Mouse (Mus musculus): ENCODE results near the gene Lyzl6.
A peak's percentile ranks its signal among the peaks of the same experiment; 100 is the strongest.

Lyzl6 gene

DNA sequence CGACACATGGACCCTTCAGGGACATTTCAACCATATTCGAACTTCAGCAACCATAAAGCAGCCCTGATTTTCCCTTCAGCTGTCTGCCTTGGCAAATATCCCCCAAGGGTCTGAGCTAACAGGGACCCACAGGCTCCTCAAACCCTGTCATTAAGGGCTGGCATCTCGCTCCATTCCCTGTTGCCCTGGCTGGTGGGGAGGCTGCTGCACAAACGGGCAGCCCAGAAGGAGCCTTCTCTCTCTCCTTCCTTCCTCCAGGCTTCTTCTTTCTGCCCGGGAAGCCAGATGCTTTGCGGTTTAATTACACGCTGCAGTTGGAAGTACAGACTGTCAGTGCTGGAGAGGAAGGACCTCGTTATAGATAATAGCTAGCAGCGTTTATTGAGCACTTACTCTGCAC lies 4.5 kb upstream of the Lyzl6 start:
- DNase-seq, result no peak

DNA sequence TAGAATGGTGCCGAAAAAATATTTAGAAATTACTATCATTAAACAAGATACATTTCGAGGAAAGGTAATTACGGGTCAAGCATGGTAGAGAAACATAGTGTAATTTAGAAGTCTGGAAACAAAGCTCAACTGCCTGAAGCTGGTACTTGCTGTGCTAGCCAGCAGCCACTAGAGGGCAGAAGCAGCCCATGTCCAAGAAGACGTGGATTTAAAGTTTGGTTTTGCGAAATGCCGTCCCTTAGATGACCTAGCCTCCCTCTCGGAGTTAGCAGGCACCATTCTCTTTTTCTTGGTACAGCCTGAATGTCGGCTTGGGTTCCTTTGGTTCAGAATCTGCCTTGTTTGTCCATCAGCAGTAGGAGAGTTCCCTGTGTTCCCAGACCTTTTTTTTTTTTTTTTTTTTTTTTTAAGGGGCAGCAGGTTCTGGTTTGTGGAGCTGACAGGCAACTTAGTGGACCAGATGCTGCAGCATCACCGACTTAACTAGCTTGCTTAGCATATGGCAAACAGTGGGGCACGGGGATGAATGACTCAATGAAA lies 787 bp upstream of the Lyzl6 start:
- DNase-seq, result peak; percentile 58

- DNase-seq, result no peak
These were observed 2.4 kb downstream of the Lyzl6 start for GRCm38 (mm10) chr11:103636261-103636660.

DNA sequence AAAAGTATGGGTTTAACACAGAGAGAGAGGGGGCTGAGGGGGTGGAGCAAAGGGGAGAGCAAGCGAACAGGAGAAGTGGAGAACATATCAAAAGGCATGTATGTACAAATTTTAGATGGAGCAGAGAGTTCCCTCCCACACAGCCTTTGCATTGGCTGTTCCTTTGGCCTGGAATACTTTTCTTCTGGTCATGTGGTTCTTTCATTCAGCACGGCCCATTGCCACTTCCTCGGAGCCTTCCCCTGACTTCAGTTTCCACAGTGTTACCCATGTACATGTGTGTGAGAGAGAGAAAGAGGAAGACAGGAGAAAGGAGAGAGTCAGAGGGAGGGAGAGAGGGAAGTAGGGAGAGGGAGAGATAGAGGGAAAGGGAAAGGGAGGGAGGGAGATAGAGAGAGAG lies 3.2 kb downstream of the Lyzl6 start:
- no peak for DNase-seq

- no peak for DNase-seq
These were observed 3.9 kb downstream of the Lyzl6 start for GRCm38 (mm10) chr11:103634806-103635205.

GRCm38 (mm10) chr11:103627453-103627852 lies 11.2 kb downstream of the Lyzl6 start:
- no peak for DNase-seq

- no peak for DNase-seq
These were observed 17.6 kb downstream of the Lyzl6 start, which contains the start of gene Gm884 for GRCm38 (mm10) chr11:103621040-103621439. Gene Gm884, minus strand, starts transcription at chr11:103621140.

- DNase-seq, result no peak
These were observed 27.9 kb downstream of the Lyzl6 start for GRCm38 (mm10) chr11:103610772-103611171.

DNA sequence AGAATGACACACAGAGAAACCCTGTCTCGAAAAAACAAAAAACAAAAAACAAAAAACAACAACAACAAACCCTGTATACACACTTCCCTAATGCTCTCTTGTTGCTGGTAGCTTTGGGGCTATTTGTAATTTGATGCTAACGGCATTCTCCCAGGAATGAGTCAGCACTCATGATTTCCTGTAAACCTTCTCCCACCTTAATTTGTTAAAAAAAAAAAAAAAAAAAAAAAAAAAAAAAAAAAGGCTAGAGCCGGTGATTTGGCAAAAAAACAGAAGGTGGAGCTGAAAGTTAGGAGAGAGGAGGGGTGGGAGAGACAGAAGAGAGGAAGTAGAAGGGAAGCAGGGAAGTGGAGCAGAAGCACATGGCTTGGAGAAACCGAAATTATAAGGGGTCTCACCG lies 32.1 kb downstream of the Lyzl6 start:
- no peak for DNase-seq
